ENCODE assay signal across 8 mouse cellular contexts in the genomic region with DNA sequence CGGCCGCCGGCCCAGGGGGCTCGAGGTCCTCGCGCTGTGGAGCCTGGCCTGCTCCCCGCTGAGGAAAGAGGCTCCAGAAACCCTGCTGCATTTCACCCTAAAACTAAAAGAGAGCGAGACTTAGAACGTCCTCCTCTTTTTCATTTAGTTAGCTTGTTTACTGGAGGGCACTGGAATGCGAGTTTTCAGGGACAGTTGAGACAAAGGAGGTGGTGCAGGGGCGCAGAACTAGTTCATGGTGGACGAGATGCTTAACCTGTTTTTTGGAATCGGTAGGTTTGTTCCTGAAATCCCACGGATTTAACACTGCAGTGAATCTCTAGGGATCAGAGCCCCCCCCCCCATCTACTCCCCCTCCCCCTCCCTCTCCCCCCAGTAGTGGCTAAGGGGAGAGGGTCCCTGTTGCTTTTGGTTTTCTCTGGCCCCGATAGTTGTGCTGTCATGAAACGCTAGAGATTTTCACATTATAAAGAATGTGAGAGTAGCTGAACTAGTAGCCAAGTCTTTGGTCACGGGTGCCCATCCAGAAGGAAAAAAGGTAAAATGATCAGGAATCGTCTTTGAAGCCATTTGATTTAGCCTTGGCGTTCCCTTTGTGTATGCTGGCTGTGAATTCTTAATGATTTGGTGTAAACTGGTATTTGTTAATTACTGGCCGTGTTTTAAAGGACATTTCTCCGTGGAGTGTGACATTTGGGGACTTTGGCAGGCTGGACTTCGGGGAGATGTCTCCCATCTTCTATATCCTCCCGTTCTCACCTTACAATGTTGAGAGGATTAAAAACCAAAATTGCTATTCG. TPM values are rescaled to one million over a fixed set of nuclear protein-coding genes. Genes with fewer than 3 reads are reported as not detected.
DNase-seq lines count a peak whose midpoint lies in the region; TF ChIP-seq lines count a peak whose summit lies in the region.

No protein-coding gene starts in this region.

- 4% methylated on average over 24 of the region's 24 CpGs for WGBS in spleen, adult 2 months
- WGBS in limb, embryonic 10.5 days: 8% methylated on average over 24 of the region's 24 CpGs

- no peak for TF ChIP-seq CTCF in spleen, adult 2 months (IDR thresholded peaks at IDR 0.05; ENCODE audit: extremely low read depth, insufficient read depth, insufficient read length, insufficient replicate concordance)

- no peaks in the 10 kb centered on the region for H3K9me3 ChIP-seq in limb, embryonic 10.5 days (replicated peaks)

- peak overlapping the region; percentile 80 for H3K4me3 ChIP-seq in spleen, adult 2 months (ENCODE audit: extremely low read depth, insufficient read depth, insufficient read length)
- H3K4me3 ChIP-seq in limb, embryonic 10.5 days: peak overlapping the region; percentile 98

- peaks cover 7% of the 10 kb centered on the region; the same call in 1 of the 2 replicates for H3K4me1 ChIP-seq in spleen, adult 2 months (ENCODE audit: control insufficient read depth, insufficient read depth, insufficient read length)
- peaks cover 29% of the 10 kb centered on the region for H3K4me1 ChIP-seq in limb, embryonic 10.5 days

- H3K36me3 ChIP-seq in spleen, adult 2 months (ENCODE audit: control insufficient read depth, insufficient read depth, low read length): no peaks in the 10 kb centered on the region
- no peaks in the 10 kb centered on the region for H3K36me3 ChIP-seq in limb, embryonic 10.5 days

- H3K27me3 ChIP-seq in spleen, adult 2 months (ENCODE audit: control insufficient read depth, insufficient read depth, low read length): 0 out of 2 replicates have a peak, but pooled peaks cover 2% of the 10 kb centered on the region
- H3K27me3 ChIP-seq in limb, embryonic 10.5 days (ENCODE audit: low read depth, poor library complexity, severe bottlenecking): peaks cover 18% of the 10 kb centered on the region

- DNase-seq in cerebellum, adult 9-10 months: peak; percentile 54
- no peak for DNase-seq in cerebellum, adult 11-12 months
- DNase-seq in spleen, adult 2 months (ENCODE audit: low read depth in 1 of 2, low spot score in 2 of 2): no peak
- DNase-seq in spleen, postnatal 10 days (ENCODE audit: low spot score in 2 of 2): no peak
- DNase-seq in limb, embryonic 10.5 days (ENCODE audit: low spot score): no peak
- peak; percentile 43 for DNase-seq in retina, embryonic 14.5 days (ENCODE audit: low spot score)
- no peak for DNase-seq in layer of hippocampus, postnatal 14 days (ENCODE audit: low spot score in 2 of 2)
- no peak for DNase-seq in testis, postnatal 10 days (ENCODE audit: low spot score)

- no peak for TF ChIP-seq POLR2A in spleen, adult 2 months (IDR thresholded peaks at IDR 0.05; ENCODE audit: low read depth, low read length)

- H3K27ac ChIP-seq in spleen, adult 2 months (ENCODE audit: insufficient read depth, low read length): peak overlapping the region; percentile 69; the same call in 1 of the 2 replicates
- peak overlapping the region; percentile 98 for H3K27ac ChIP-seq in limb, embryonic 10.5 days

RNA-seq across cellular contexts. Expression of a gene that starts 0.8 kb away (rescaled TPM):
- 52.5 and 70.3 TPM in 2 replicates for polyA plus RNA-seq in spleen, adult 2 months (2012; rRNA removed)
- 55.8 and 62.5 TPM in 2 replicates for polyA plus RNA-seq in limb, embryonic 10.5 days (2016; fragmentation: Nextera tagmentation; extraction: Ambion mirVana)
- 10 to 100 TPM; 80.9 to 83.4 TPM for total RNA-seq in layer of hippocampus, postnatal 14 days (2021)

Comparison
In these comparisons a context has a peak if more than half of its experiments do, and no peak if none do; other contexts are left out.
1. DNase-seq: peak in cerebellum, adult 9-10 months (single experiment) and retina, embryonic 14.5 days (single experiment); none in cerebellum, adult 11-12 months (single experiment), spleen, adult 2 months (0 of 2), spleen, postnatal 10 days (0 of 2), limb, embryonic 10.5 days (single experiment), layer of hippocampus, postnatal 14 days (0 of 2) and testis, postnatal 10 days (single experiment).